Mouse (Mus musculus): Measurements from ENCODE around the gene Plp1.
A peak's percentile ranks its signal among the peaks of the same experiment; 100 is the strongest.

Gene Plp1

DNA sequence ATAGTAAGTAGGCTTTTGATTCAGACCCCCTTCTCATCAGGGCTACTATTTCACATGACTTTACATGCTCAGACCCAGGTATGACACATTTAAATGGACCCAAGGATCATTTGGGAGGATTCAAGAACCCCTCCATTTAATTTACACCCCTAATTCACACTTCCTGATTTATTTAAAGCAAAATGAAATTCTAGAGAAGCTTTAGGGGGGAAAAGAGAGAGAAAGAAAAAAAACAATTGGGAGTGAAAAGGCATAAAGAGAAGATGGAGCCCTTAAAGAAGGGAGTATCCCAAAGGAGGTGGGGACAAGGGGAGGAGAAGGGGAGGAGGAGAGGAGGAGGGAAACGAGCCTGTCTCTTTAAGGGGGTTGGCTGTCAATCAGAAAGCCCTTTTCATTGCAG, at the start of gene Plp1:
Plp1 (plus strand) TSS at position 301 of the 400 bp plus-strand sequence.
- DNase-seq (ENCODE audit: low spot score in 2 of 2) = no peak

DNA sequence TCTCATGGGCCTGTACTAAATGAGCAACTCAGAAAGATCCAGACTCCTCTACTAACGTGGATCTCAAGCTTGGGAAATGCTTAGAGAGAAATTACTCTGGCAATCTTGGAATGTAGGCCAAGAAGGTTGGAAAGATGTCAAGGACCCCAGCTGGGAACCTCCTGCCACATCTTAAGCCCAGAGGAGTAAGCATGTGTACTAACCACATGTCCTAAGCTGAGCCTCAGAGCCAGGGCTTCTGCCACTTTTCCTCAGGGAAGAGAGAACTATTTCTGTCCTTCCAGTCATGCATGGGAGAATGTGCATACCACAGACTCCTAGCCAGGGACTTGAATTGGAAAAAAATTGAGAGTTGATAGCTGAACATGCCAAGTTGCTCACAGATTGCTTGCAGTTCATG, 49.4 kb upstream of the Plp1 start:
- no peak for DNase-seq (ENCODE audit: low spot score in 2 of 2)

DNA sequence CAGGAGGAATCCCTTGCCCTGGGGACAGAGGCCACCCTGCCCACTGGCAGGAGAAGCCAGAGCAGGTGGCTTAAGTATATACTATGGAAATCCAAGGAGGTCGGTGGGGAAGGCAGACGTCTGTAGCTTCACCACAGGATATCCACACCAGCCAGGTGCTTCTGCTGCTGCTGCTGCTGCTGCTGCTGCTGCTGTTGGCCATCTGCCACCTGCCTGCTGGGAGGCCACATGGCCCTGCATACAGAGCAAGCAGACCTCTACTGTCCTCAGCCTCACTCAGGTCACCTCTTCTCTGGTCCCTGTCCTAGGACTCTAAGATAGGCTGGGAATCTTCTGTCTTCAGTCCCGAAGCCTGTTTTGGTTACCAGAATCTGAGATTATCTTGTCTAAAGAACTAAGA, 44.4 kb upstream of the Plp1 start:
- DNase-seq (ENCODE audit: low spot score in 2 of 2) = no peak

DNA sequence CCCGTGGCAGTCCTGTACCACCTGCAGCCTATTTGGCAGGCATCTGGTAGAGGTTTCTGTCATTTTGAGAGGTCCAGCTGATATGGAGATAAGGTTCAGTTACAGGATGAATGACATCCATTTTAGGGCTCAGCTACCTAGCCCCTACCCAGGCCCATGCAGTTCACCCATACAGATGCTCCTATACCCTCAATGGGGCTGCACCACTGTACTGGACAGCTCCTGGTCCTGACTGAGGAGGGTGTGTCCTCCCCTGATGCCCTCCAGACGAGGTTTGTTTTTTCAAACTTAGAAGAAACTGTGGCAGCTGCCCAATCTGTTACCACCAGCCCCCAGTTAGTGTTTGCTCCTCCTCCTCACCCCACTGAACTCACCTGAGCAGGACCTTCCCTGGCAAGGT, 43.2 kb upstream of the Plp1 start:
- DNase-seq (ENCODE audit: low spot score in 2 of 2) = no peak

DNA sequence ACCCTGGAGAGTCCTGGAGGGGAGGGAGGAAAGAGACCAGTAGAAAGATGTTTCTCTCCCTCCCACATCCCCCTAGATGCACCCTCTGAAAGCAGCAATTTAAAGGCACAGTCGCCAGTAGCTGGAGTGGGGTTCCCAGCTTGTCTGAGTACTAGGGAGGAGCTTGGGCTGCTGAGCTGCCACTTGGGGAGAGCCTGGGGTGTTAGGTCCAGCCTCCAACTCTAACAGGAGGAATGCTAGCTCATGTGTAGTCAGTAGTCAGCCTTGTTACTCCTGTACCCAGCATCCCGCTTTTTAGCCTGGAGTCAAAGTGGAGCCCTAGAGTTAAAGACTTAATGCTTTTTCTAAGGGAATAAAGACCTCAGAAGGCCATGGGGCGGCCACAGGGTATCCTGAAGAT, 42.4 kb upstream of the Plp1 start, which contains the start of gene Glra4:
Glra4 (minus strand) TSS at position 101 of the 400 bp plus-strand sequence.
- DNase-seq (ENCODE audit: low spot score in 2 of 2) = no peak

DNA sequence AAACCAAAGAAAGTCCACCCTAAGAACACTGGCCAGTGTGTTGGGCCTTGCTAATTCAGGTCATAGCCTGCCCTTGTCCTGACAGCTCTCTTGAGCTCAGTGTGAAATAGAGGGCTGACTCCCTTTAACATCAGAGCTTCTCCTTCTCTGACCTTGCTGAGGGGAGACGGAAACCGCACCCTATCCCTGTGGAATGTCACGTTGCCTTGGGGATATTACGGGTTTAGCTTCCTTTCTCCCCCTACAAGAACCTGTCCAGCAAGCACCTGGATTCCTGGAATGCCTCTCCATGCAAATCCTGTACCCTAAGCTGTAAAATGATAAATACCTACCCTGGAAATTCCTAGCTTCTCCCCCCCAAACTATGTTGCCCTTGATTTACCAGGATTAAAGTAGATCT, 33.0 kb upstream of the Plp1 start:
- no peak for DNase-seq (ENCODE audit: low spot score in 2 of 2)

DNA sequence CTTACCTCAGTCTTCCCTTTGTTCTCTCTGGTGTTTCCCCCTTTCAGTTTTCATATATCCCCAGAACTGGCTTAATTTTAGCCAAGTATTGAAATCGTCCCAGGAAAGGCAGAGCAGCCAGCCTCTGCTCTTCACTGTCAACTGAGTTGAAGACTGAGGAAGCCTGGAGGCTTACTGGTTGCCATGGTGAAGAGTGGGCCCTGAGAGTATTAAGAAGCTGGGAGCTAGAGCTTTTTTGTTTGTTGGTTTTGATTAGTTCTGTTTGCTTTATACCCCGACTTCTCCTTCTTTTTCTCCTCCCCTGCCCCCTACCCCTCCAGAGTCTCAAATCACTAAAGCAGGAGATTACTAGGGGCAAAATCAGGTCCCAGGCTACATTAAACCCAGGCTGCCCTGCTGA, 25.2 kb upstream of the Plp1 start:
- no peak for DNase-seq (ENCODE audit: low spot score in 2 of 2)

DNA sequence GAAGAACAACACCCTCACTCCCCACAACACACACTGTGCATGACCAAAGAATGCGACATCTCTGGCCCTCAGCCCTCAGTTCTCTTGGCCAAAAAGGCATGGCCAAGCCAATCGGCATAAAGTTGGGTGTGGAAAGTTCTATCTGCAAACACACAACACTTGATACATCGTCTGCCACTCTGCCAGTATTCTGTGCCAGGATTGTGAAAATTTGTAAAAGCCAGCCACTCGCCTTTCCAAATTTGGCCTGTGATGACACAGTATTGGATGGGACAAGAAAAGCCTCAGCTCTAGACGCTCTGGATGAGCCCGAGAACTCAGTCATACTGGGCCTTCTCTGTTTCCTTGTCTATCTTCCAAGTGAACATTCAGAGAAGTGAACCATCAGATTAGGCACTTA, 2.7 kb upstream of the Plp1 start:
- no peak for DNase-seq (ENCODE audit: low spot score in 2 of 2)

DNA sequence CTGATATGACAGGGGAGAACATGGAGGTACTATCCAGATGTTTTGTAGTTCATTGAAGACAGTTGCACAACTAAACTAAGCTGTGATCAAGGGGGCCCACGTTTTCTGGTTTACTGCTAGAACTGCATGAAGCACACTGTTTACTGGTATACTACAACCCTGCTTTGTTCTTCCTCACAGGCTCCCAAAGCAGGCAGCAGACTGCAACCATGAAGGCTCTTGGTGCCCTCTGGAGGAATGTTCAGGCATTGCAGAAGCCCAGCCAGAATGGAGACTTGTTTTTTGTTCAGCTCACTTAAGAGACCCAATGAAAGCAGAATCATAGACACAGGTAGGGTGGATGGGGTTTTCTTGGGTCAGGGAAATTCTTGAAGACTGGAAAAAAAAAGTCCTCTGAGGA, 2.2 kb upstream of the Plp1 start:
- DNase-seq (ENCODE audit: low spot score in 2 of 2) = peak; percentile 9 to 16

DNA sequence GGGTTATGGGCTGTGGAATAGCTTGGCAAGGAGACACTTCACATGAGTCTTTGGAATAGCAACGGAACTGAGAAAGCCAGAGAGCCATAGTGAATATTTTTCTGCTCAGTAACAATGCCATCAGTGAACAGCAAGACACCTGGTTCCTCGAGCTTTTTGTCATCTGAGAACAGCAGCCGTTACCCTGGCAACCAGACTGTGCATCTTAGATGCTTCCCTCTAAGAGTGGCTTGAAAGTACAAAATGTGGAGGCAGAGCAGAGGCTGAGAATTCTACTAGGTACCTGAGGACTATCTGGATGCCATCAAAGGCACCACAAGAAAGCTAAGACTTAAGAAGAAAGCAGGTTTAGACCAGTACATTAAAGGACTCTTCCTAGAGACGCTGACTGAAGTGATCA, 2.5 kb downstream of the Plp1 start:
- DNase-seq (ENCODE audit: low spot score in 2 of 2) = no peak

DNA sequence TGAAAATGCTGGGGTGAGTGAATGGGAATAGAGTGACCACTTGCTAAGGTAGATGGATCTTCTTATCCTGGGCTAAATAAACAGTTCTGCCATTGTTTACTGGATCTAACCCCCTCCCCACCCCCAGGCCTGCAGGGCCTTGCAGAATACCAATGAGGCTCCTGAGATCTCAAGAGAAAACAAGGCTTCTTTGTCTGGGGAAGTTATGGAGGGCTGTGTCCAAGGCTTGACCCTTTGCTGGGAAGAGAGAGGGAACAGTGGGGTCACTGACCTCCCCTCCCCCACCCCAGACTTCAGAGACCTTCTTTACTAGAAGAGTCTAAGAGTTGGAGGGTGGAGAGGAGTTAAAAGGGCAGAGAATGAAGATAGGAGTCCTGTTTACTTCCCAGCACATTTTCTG, 6.1 kb downstream of the Plp1 start:
- DNase-seq (ENCODE audit: low spot score in 2 of 2) = no peak

DNA sequence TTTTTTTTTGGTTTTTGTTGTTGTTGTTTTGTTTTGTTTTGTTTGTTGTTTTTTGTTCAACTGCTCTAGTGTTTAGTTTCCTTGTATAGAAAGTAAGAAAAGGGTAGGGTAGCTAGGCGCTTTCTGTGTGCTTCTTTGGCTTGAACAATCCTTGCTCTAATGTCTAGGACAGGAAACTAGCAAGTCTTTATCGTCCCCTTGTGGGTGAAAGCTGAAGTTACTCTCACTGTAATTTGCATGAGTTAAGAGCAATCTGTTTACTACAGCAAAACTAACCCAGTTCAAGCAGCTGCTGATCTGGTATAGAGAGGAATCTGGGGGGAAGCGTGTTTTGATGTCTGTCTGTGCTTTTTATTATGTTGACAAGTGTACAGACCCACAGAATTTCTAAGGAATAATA, 27.8 kb downstream of the Plp1 start:
- no peak for DNase-seq (ENCODE audit: low spot score in 2 of 2)

DNA sequence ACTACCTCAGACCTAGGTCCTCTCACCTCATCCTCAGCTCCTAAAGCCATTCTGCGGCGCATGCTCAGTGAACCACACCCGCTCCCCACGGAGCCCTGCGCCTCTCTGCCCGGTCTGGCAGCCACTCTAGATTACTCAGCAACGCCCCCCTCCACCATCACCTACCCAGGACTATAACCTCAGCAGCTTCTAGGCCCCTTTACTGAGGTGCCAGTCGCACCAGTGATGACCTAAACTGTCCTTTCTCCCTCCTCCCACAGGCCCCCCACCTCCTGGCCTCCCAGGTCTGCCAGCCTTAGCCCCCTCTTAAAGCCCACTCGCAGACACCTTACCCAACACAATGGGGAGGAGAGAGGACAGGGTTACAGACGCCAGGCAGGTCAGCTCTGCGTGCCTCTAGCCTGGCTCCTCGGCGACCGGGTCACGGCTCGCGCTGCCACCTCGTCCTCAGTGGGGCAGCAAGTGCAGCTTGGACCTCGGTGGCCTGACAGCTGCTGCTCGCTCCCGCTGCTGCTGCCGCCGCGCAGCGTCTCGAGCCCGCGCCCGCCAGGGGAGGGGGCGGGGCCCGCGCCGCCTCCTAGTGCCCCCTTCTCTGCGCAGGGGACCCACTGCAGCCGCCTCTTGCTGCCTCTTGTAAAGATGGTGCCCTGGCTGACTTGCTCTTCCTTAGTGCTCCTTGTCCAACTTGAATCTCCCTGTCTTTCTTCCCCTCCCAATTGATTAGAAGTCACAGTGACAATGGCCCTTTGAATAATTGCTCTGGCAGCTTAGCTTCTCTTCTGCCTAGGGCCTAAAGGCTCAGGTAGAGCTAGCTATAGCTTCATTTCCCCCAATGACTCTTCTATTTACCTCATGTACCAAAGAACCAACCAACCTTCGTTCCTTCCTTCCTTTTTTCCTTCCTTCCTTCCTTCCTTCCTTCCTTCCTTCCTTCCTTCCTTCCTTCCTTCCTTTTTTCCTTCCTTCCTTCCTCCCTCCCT, 45.9 kb downstream of the Plp1 start, which contains the start of gene Rab9b:
Rab9b (minus strand) TSS at position 695 of the 980 bp plus-strand sequence.
- DNase-seq (ENCODE audit: low spot score in 2 of 2) = no peak

All from spleen, postnatal 14 days (tissue).